Mouse (Mus musculus) urinary bladder, postnatal 4 days (tissue): ENCODE measurements around the gene Slc4a10.

ENCODE experiments used
- DNase-seq, 2 experiments: peaks; one replicate each; pipeline ENCODE4 v3.0.0; 2021 to 2022; ENCODE audit warnings: low spot score in 2 of 2

Slc4a10 gene

DNA sequence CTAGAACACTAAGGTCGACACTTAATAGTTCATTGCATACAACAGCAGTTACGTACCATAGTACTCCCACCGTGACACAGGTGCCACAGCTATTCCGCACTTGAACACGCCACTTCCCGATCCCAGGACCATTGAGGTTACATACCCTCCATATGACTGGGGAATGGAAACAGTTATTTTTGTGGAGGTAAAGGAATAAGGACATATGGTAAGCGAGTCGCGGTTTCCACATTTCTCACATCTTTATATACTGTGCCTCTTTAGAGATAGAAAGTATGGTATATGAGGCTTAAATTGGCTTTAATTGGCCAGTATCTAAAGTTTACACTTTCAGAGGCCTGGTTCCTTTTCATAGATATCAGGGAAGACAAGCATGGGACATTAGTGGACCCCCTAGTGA, 301.5 kb downstream of the Slc4a10 start:
- no peak for DNase-seq

DNA sequence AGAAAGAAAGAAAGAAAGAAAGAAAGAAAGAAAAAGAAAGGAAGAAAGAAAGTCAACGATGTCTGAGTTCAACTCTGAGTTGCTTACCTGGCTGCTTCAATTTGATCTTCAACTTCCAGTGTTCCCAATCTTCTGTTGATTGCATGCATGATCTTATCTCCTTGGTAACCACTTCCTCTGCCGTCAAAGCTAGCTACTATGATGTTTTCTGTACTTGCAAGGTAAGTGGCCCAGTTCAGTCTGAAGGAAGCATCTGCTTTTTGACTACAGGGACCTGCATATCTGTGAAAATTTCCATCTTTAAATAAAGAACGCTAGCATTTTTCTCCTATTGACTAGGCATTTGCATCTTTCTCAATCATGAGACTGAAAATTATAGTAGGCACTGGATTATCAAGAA, 305.8 kb downstream of the Slc4a10 start:
- no peak for DNase-seq

DNA sequence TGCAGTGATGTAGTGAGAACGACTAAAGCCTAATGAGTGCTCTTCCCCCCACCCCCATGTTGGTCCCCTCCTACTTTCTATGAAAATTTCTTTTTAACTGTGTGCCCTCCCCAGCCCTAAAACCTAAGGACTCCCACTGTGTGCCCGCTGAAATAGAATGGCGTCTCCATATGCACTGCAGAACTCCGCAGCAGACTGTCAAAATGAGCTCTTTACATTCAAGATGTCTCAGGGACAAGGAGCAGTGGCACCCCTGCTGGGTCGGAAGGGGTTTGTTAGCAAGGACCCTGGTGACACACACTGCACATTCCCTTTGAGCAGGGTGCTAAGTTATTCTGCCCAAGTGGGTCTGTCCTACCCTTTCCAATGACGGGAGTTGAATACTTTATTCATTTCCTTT, 309.5 kb downstream of the Slc4a10 start:
- no peak for DNase-seq

DNA sequence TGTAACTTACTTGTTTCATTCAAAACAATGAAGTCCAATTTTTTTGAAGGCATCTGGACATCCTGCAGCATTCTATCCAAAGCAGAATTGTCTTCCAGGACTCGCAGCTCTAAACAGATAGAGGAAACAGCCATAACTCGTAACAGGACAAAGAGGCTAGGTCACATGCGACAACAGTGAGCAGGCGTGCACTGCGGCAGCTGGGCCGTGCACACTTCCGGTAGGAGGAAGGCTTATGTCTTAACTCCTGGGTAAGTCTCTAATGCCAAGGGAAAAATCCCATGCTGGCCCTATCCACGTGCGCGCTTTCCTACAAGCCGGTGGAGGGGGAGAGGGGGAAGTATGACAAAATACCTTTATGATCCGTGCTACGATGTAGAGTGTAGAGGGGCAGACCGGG, 310.3 kb downstream of the Slc4a10 start:
- DNase-seq: no peak

DNA sequence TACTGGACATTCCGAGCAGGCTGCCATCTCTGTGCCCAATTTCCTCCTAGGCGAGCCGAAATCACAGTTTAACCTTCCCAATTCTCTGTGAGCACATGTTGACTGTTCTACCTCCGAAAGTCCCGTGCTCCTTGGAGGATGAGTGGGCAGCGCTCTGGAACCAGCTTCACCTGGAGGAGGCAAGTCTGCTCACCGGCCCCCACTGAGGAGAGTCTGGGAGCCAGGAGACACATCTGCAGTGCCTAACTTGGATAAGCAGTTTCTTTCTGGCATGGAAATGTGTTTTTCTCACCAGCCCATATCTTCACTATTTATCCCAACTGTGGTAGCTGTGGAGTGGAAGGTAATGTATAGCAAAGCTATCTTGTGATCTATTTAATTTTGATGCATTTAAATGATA, 311.0 kb downstream of the Slc4a10 start:
- DNase-seq: no peak

DNA sequence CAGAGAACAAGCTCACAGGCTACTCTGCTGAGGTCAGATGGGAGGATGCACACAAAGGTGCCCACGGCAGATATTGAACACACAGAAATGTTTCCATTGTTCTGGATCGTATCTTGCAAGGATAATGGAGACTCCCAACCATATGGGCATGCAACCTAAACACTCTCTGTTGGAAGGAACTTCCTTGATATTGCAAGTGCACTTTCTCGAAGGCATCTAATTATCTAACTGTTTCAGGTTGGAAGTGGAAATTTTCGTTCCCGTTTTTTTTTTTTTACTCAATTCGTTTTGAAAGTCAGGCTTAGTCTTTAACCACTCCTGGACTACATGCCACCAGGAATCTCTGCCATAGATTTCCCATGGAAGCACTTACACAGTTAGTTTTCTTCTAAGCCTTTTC, 314.6 kb downstream of the Slc4a10 start:
- DNase-seq: no peak

DNA sequence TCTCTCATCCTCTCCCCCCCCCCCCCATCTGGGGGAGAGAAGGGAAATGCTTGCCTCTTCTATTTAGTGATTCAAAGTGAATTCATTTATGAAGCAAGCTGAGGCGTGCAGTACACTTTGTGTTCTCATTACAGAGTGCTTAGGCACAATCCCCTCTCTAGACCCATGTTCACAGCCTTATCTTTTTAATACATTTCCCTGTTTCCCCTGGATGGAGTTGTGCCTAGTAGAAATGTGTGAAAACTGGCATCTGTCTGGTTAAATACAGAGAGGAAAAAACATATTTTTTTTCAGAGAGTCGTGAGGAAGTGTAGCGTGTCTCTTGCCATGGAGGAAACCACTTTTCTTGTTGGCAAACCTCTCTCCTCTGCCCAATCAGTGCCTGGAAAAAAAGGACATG, 315.3 kb downstream of the Slc4a10 start:
- DNase-seq: no peak

DNA sequence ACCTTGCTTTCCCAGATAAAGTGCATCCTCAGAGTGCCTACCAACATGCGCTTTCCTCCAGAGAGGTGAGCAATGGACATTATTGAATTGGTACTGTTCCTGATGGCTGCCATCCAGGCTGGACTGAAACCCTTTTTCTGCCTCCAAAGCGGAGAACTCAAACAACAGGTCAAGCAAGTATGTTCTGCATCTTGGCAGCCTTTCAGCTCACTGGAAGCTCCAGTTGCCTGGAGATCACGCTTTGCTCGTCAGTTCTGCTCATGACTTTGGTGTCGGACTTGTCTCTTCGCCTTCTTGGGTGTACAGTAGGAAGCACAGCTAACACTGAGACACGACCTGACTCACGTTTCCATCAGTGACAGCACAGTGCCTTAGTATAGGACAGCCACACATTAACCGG, 315.9 kb downstream of the Slc4a10 start:
- DNase-seq: no peak

DNA sequence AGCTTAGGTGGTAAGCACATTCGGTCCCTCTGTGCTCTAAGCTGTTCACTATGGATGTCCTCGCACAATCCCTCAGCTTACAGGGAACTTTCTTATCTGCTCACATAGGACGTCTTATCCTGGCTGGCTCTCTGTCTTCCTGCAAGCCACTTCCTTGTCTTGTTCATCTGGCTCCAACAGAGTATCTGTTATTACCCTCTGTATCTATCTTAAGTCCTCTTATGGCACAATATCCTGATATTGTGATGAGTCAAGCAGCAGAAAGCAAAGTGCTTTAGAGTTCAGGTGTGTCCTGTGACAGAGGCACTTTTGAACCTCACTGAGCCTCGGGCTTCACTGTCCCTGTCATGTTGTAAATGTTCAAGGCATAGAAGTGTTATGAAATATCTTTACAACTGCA, 317.3 kb downstream of the Slc4a10 start:
- no peak for DNase-seq

DNA sequence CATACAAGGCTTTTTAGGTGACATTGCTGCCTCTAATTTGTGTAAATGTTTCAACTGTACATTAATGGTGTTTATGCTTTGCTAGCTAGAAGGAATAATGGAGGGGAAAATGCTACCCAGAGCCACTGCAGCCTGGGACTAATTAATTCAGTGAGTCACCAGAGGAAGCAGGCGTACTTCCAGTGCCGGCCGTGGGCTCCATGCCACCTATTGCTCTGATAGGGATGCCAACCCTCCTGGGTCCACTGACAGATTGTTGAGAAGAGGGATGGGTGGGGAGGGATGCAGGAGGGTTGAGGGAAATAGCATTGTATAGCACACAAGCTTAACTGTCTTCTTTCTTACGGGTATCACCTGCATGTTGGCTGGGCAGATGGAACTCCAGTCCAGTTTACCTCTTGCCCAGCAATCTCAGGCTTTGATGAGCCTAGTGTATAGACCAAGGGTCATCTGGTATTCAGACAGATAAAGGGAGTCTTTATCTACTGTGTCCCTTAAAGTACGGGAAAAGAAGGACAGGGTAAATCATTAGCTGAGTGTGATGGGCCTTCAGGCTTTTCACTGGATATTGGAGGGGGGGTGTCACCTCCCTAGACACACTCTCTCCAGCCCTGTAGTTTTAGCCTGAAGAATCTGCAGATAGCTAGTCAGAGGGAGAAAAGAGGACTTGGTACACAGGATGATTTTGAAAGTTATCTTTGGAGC, 322.2 kb downstream of the Slc4a10 start:
- DNase-seq: no peak

DNA sequence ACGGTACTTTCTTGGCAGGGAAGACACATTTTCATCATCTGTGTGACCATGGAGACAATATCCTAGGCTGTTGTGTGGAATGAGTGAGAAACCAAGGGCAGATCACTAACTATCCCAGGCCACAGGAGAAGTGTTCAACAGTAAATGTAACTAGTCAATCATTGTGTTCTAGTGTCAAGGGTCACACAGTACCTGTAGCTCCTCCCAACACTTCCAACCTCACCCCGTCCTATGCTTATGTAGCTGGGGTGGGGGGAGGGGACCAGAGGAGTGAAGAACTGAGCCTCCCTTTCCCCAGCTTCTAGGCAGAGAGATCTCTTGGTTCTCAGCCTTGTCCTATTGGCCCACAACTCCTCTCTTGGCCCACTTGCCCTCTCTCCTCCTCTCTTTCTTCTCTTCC, 323.8 kb downstream of the Slc4a10 start:
- DNase-seq: no peak

DNA sequence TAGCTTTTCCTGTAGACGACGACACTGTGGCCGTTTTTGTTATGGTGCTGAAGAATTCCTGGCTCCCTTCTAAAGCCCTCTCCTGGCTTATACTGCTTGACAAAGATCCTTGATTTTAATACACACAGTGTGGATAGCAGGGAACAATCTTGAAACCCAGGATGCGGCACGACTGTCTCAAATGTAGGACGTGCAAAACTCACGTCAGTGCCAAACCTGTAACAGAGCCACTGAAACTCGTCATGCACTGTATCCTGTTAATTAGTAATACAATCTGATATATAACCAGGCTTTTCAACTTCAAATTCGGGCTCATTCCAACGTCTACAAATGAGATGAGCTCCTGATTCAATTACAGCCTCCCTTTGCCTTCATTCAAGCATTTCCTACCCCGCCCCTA, 327.4 kb downstream of the Slc4a10 start:
- no peak for DNase-seq
